Mouse (Mus musculus): ENCODE results near the gene Mpz.

DNA sequence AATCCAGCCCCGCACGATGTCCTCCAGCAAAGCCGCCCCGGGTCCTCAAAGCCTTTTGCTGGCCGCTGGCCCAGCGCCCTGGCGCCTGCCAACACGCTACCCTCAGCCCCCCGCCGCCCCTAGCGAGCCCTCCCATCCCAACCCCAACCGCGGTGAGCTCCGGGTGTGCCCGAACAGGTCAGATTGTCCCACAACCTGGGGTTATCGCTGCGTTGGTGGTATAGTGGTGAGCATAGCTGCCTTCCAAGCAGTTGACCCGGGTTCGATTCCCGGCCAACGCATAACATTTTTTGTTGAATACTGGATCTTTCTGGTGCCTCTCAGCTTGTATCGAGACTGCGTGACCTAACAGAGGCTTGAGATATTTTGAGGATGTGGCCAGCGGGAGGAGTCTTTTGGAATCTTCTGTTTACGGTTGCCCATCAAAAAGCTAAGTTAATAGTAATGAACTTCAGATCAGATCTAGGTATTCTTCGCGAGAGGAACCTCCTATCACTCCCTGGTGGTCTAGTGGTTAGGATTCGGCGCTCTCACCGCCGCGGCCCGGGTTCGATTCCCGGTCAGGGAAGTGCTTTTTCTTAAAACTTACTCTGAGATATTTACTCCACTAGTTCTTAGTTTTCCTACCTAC lies 47.8 kb upstream of the Mpz start:
- TF ChIP-seq CTCF (IDR thresholded peaks at IDR 0.05; ENCODE audit: low read depth) (no peak), EP300 (IDR thresholded peaks at IDR 0.05; ENCODE audit: low read depth) (no peak)

Measured in liver, postnatal 0 days (tissue).